Mouse (Mus musculus): ENCODE data around the gene Edem2. TPM values are rescaled to one million over a fixed set of nuclear protein-coding genes. Genes with fewer than 3 reads are reported as not detected.
"Not testable (repeated sequence)": the region's sequence is repeated elsewhere in the genome, so short reads cannot be mapped to it uniquely, and the experiment has no call there.

Gene Edem2
- polyA plus RNA-seq, 1 experiment from 2014 or later, result 30.5 TPM

DNA sequence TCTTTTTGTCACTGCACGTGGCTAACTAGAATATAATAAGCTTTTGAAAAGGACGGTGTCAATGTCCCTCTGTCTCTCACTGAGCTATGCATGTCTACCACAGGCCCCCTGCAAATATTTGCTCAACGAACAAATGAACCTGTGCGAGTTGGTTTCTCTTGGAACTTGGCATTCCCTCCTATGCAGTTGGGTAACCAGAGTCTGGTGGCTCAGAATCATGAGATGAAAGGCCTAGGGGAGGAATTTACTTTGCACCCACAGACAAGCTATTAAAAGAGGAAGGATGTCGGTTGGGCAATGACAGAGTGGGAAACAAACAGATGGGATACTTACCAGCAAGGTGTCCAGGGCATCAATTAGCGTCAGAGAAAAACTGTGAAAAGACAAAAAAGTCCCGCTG lies 3.0 kb downstream of the Edem2 start:
- no peak for DNase-seq (ENCODE audit: extremely low spot score, low spot score)
- Histone ChIP-seq H3K27ac (no peak overlapping the region), H3K9me3 (no peaks in the 10 kb centered on the region), H3K36me3 (replicated peaks) (peaks cover 11% of the 10 kb centered on the region), H3K4me3 (no peak overlapping the region), H3K27me3 (ENCODE audit: poor library complexity, severe bottlenecking) (no peaks in the 10 kb centered on the region), H3K4me1 (peaks cover 18% of the 10 kb centered on the region)
- 92% methylated on average over 7 of the region's 7 CpGs for WGBS

- no peak for DNase-seq (ENCODE audit: extremely low spot score, low spot score)
- peaks cover 17% of the 10 kb centered on the region for H3K36me3 ChIP-seq (replicated peaks)
- no peak overlapping the region for H3K27ac ChIP-seq
- no peak overlapping the region for H3K4me3 ChIP-seq
- peaks cover 15% of the 10 kb centered on the region for H3K4me1 ChIP-seq
- no peaks in the 10 kb centered on the region for H3K9me3 ChIP-seq
- H3K27me3 ChIP-seq (ENCODE audit: poor library complexity, severe bottlenecking), result no peaks in the 10 kb centered on the region
- WGBS, result 92% methylated on average over 6 of the region's 6 CpGs
Observed at GRCm38 (mm10) chr2:155724526-155724925, 4.7 kb downstream of the Edem2 start.

DNA sequence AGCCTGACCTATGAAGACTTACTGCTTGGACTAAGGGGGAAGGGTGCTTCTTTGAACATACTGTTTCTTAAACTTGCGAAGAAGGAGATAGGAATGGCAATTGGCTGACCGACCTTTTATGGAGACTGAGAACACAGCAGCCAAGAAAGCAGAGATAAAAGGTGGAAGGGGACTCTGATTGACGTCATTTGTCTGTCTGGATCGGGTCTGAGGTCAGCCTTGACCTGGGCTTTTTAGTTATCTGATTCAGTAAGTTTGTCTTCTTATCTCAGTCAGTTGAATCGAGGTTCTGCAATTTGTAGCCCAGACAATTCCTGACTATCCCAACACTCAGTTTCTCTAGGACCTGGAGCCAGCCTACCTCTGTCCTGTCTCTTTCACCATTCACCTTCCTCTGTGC lies 5.2 kb downstream of the Edem2 start:
- WGBS, result 86% methylated on average over 5 of the region's 5 CpGs
- peaks cover 11% of the 10 kb centered on the region for H3K4me1 ChIP-seq
- DNase-seq (ENCODE audit: extremely low spot score, low spot score), result no peak
- H3K4me3 ChIP-seq, result no peak overlapping the region
- H3K27me3 ChIP-seq (ENCODE audit: poor library complexity, severe bottlenecking), result no peaks in the 10 kb centered on the region
- H3K36me3 ChIP-seq (replicated peaks), result peaks cover 22% of the 10 kb centered on the region
- H3K27ac ChIP-seq, result no peak overlapping the region
- H3K9me3 ChIP-seq, result no peaks in the 10 kb centered on the region

GRCm38 (mm10) chr2:155720585-155720984 lies 8.7 kb downstream of the Edem2 start:
- H3K27me3 ChIP-seq (ENCODE audit: poor library complexity, severe bottlenecking), result no peaks in the 10 kb centered on the region
- H3K36me3 ChIP-seq (replicated peaks), result peaks cover 37% of the 10 kb centered on the region
- WGBS, result 89% methylated on average over 5 of the region's 5 CpGs
- no peak for DNase-seq (ENCODE audit: extremely low spot score, low spot score)
- H3K4me3 ChIP-seq, result no peak overlapping the region
- no peaks in the 10 kb centered on the region for H3K4me1 ChIP-seq
- no peaks in the 10 kb centered on the region for H3K9me3 ChIP-seq
- no peak overlapping the region for H3K27ac ChIP-seq

DNA sequence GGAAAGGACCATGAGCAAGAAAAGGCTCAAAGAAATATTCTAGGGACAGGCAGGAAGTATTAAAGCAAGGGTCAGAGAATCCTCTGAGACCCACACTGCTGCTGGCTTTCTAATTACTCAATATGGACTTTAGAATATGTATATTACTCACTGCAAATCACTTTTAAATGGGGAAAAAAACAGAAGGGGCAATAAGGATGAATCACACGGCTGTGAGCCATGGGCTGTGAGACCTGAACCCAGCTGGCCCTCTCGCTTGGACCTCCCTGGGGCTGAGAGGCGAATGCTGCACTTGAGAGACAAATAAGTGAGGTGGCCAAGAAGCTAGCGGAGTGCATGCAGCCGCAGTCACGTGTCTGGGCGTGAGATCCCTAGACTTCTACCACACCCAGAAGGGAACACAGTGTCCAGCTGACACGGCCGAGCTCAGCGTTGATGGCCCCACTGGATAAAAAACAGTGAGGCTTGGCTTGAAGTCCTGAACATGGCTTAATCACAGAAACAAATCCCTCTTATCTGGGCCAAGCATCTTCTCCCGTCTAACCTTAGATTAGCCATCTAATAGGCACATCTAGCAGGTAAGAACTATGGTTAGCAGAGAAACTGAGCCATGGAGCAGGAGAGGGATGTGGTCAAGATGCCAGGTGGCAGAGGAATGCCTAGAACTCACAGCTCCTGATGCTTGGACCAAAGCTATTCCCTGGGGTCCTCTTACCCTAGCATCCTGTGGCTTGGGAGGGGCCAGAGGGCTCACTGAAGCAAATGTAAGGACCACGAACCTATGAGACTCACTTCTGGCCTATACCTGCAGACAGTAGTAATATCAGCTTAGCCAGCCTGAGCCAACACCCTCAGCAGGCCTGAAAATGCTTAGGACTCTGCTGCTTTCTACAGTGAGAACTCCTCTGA lies 11.9 kb downstream of the Edem2 start:
- WGBS, result 92% methylated on average over 12 of the region's 12 CpGs
- Histone ChIP-seq H3K27ac (no peak overlapping the region), H3K4me1 (no peaks in the 10 kb centered on the region), H3K9me3 (no peaks in the 10 kb centered on the region), H3K36me3 (replicated peaks) (peaks cover 54% of the 10 kb centered on the region), H3K4me3 (no peak overlapping the region), H3K27me3 (ENCODE audit: poor library complexity, severe bottlenecking) (no peaks in the 10 kb centered on the region)
- no peak for DNase-seq (ENCODE audit: extremely low spot score, low spot score)

- no peaks in the 10 kb centered on the region for H3K27me3 ChIP-seq (ENCODE audit: poor library complexity, severe bottlenecking)
- no peak for DNase-seq (ENCODE audit: extremely low spot score, low spot score)
- WGBS, result 90% methylated on average over 11 of the region's 11 CpGs
- no peak overlapping the region for H3K4me3 ChIP-seq
- H3K4me1 ChIP-seq, result no peaks in the 10 kb centered on the region
- no peaks in the 10 kb centered on the region for H3K9me3 ChIP-seq
- H3K27ac ChIP-seq, result no peak overlapping the region
- H3K36me3 ChIP-seq (replicated peaks), result peaks cover 63% of the 10 kb centered on the region
Observed at GRCm38 (mm10) chr2:155710557-155710956, 18.7 kb downstream of the Edem2 start.

DNA sequence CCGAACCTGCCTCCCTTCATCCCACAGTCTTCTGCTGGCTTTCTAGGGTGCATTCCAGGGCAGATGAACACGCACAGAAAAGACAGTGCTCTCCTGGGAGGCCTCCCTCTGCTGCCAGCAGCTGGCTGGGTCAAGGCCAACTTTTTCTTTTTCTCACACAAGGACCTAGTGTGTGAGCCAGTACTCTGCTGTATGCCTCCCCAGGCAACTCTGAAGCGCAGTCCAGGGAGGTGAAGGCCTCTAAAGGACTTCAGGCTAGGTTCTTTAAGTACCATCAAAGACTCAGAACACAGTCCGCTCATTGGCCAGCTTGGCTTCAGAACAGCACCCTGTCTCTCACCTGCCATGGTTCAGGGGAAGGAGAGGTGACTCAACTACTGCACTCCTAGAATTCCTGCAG lies 22.0 kb downstream of the Edem2 start:
- Histone ChIP-seq H3K9me3 (no peaks in the 10 kb centered on the region), H3K4me3 (no peak overlapping the region), H3K27me3 (ENCODE audit: poor library complexity, severe bottlenecking) (no peaks in the 10 kb centered on the region), H3K27ac (no peak overlapping the region), H3K36me3 (replicated peaks) (peaks cover 60% of the 10 kb centered on the region), H3K4me1 (peaks cover 10% of the 10 kb centered on the region)
- WGBS, result 92% methylated on average over 4 of the region's 4 CpGs
- DNase-seq (ENCODE audit: extremely low spot score, low spot score), result no peak

GRCm38 (mm10) chr2:155703630-155704029 lies 25.6 kb downstream of the Edem2 start:
- DNase-seq (ENCODE audit: extremely low spot score, low spot score), result peak; percentile 52
- Histone ChIP-seq H3K36me3 (replicated peaks) (peaks cover 50% of the 10 kb centered on the region), H3K4me1 (peaks cover 10% of the 10 kb centered on the region), H3K9me3 (no peaks in the 10 kb centered on the region), H3K27ac (peak overlapping the region; percentile 81), H3K27me3 (ENCODE audit: poor library complexity, severe bottlenecking) (no peaks in the 10 kb centered on the region), H3K4me3 (no peak overlapping the region)
- 33% methylated on average over 4 of the region's 4 CpGs for WGBS

- Histone ChIP-seq H3K36me3 (replicated peaks) (peaks cover 38% of the 10 kb centered on the region), H3K4me3 (no peak overlapping the region), H3K4me1 (peaks cover 10% of the 10 kb centered on the region), H3K27ac (no peak overlapping the region), H3K27me3 (ENCODE audit: poor library complexity, severe bottlenecking) (no peaks in the 10 kb centered on the region), H3K9me3 (no peaks in the 10 kb centered on the region)
- DNase-seq (ENCODE audit: extremely low spot score, low spot score), result no peak
- WGBS, result 93% methylated on average over 19 of the region's 19 CpGs
Observed at GRCm38 (mm10) chr2:155701399-155701919, 27.8 kb downstream of the Edem2 start.

- not testable (repeated sequence) for H3K9me3 ChIP-seq; DNase-seq (ENCODE audit: extremely low spot score, low spot score); H3K27ac ChIP-seq; H3K27me3 ChIP-seq (ENCODE audit: poor library complexity, severe bottlenecking); H3K4me3 ChIP-seq
- Histone ChIP-seq H3K4me1 (peaks cover 11% of the 10 kb centered on the region), H3K36me3 (replicated peaks) (peaks cover 18% of the 10 kb centered on the region)
- 94% methylated on average over 6 of the region's 6 CpGs for whole genome bisulfite sequencing
Observed at GRCm38 (mm10) chr2:155698443-155698842, 30.8 kb downstream of the Edem2 start.

DNA sequence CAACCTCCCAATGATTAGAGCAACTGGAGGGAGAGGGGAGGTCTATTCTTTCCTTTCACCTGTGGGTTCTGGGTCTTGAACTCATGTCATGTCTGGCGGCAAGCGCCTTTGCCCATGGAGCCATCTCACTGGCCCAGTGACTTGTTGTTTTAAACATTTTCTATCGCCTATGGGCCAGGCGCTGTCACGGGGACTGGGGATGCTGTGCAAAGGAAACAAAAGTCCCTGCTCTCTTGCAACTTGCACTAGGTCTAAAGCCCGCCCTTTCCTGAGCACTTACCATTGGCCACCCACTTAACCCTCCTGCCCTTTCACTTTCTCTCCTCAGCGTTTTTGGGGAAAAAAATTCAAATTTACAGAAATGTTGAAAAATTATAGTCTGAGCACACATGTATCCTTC lies 32.4 kb downstream of the Edem2 start:
- no peak for DNase-seq (ENCODE audit: extremely low spot score, low spot score)

DNA sequence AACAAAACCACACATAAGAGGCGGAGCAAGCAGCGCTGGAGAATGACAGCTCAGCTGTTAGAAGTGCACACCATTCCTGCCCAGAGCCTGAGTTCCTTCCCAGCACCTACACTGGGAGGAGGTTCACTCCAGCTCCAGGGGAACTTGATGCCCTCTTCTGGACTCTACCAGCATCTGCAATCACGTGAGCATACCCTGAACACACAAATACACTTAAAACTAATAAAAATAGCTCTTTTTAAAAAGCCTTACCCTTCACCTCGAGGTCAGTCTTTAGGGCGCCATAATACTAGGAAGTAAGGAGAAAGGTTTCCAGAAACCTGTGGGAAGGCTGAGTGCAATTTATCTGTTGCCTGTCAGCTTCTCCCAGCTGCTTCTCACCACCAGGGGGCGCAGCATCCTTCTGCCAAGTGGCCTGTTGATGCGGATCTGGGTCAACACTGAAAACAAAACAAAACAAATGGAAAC lies 33.1 kb downstream of the Edem2 start:
- DNase-seq (ENCODE audit: extremely low spot score, low spot score), result peak; percentile 85
- no peaks in the 10 kb centered on the region for H3K27me3 ChIP-seq (ENCODE audit: poor library complexity, severe bottlenecking)
- no peaks in the 10 kb centered on the region for H3K9me3 ChIP-seq
- peaks cover 10% of the 10 kb centered on the region for H3K4me1 ChIP-seq
- 12% methylated on average over 7 of the region's 7 CpGs for WGBS
- H3K36me3 ChIP-seq (replicated peaks), result 0 out of 2 replicates have a peak, but pooled peaks cover 4% of the 10 kb centered on the region
- H3K27ac ChIP-seq, result no peak overlapping the region
- H3K4me3 ChIP-seq, result no peak overlapping the region

More for the DNA sequence above, 32.4 kb downstream of the Edem2 start:
- no peaks in the 10 kb centered on the region for H3K9me3 ChIP-seq
- H3K4me1 ChIP-seq, result peaks cover 4% of the 10 kb centered on the region; the same call in 1 of the 2 replicates
- no peak overlapping the region for H3K27ac ChIP-seq
- H3K36me3 ChIP-seq (replicated peaks), result 0 out of 2 replicates have a peak, but pooled peaks cover 9% of the 10 kb centered on the region
- no peaks in the 10 kb centered on the region for H3K27me3 ChIP-seq (ENCODE audit: poor library complexity, severe bottlenecking)
- WGBS, result 81% methylated on average over 7 of the region's 7 CpGs
- H3K4me3 ChIP-seq, result no peak overlapping the region

GRCm38 (mm10) chr2:155695316-155695715 lies 34.0 kb downstream of the Edem2 start:
- Histone ChIP-seq H3K27me3 (ENCODE audit: poor library complexity, severe bottlenecking) (no peaks in the 10 kb centered on the region), H3K4me1 (peaks cover 18% of the 10 kb centered on the region), H3K36me3 (replicated peaks) (0 out of 2 replicates have a peak, but pooled peaks cover 2% of the 10 kb centered on the region), H3K27ac (no peak overlapping the region), H3K9me3 (no peaks in the 10 kb centered on the region), H3K4me3 (no peak overlapping the region)
- DNase-seq (ENCODE audit: extremely low spot score, low spot score), result no peak
- WGBS, result 69% methylated on average over 3 of the region's 3 CpGs
